Mouse (Mus musculus): Measurements from ENCODE around the gene Coro2a. TPM values are rescaled to one million over a fixed set of nuclear protein-coding genes. Genes with fewer than 3 reads are reported as not detected.
A peak's percentile ranks its signal among the peaks of the same experiment; 100 is the strongest.

The Coro2a gene
- 0.35 and 1.2 TPM in 2 replicates for total RNA-seq (2012; rRNA removed)
- polyA plus RNA-seq (2012; ENCODE audit: insufficient read depth in 1 of 2, insufficient read length in 2 of 2, low read depth in 1 of 2, low replicate concordance in 2 of 2, missing spikeins in 1 of 2) = 1 to 10 TPM in 1 of 2 experiments, not detected in 1; 6.8 TPM

DNA sequence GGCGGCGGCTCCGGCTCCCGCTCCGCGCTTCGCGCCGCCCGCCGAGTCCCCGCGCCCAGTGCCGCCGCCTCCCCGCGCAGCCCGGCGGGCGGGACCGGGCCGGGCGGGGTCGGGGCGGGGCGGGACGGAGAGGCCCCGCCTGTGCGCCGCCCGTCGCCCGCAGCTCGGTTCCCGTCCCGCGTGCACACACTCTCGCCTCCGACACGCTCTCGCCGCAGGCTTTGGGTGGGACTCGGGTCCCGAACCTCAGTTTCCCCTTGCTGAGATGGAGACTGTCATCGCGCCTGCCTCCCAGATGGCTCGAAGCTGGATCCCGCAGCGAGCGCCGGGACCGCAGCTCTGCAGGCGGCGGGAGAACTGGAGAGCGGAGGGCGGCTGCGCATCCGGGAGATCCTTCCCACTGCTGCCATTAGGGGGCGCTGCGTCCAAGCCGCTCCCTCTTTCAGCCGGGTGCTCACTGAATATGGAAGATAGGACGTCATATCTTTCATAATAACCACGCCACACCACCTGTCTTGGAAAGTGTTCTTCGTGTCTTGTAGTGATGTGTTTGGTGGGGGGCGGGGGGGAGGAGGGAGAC lies at the start of gene Coro2a:
Coro2a (minus strand) TSS at position 359 of the 580 bp plus-strand sequence.
- Histone ChIP-seq H3K79me2 (ENCODE audit: control insufficient read depth, insufficient read depth, low read length, poor library complexity) (no peaks in the 10 kb centered on the region; the same call in 1 of the 2 replicates), H3K36me3 (ENCODE audit: control insufficient read depth in 1 of 2, insufficient read depth in 2 of 2, low read length in 2 of 2) (no peaks in the 10 kb centered on the region), H3K27ac (ENCODE audit: control insufficient read depth, low read depth, low read length) (no peak within 1 kb of the TSS), H3K9ac (ENCODE audit: control insufficient read depth, low read depth, low read length, poor library complexity, severe bottlenecking) (peak within 1 kb of the TSS; percentile 77), H3K9me3 (replicated peaks; ENCODE audit: insufficient read depth, low read length) (no peaks in the 10 kb centered on the region), H3K27me3 (ENCODE audit: control insufficient read depth in 1 of 2, insufficient read depth in 2 of 2, low read length in 2 of 2) (peaks cover 7 to 8% of the 10 kb centered on the region in 2 experiments; a peak in 3 of 4 replicates), H3K4me3 (ENCODE audit: control insufficient read depth in 1 of 2, insufficient read depth in 1 of 2, low read depth in 2 of 2, low read length in 2 of 2) (peak within 1 kb of the TSS; percentile 69 to 89), H3K4me1 (ENCODE audit: control insufficient read depth in 1 of 2, insufficient read depth in 2 of 2, low read length in 2 of 2) (no peaks in the 10 kb centered on the region)
- peak; percentile 88 for DNase-seq (ENCODE audit: low read depth, low spot score)
- TF ChIP-seq CHD2 (IDR thresholded peaks at IDR 0.05; ENCODE audit: low read length) (no peak), USF2 (IDR thresholded peaks at IDR 0.05; ENCODE audit: borderline replicate concordance in 1 of 2, insufficient read depth in 1 of 2, low read depth in 1 of 2, low read length in 2 of 2) (no peak), ZNF384 (IDR thresholded peaks at IDR 0.05; ENCODE audit: low read depth, low read length) (no peak), BHLHE40 (IDR thresholded peaks at IDR 0.05; ENCODE audit: borderline replicate concordance, low read depth, low read length) (no peak), MAX (IDR thresholded peaks at IDR 0.05; ENCODE audit: low read length) (0 out of 2 replicates have a peak, but pooled peaks have one; percentile 30), ETS1 (IDR thresholded peaks at IDR 0.05; ENCODE audit: low read depth, low read length) (peak; percentile 42; the same call in 1 of the 2 replicates), MXI1 (IDR thresholded peaks at IDR 0.05; ENCODE audit: low read depth, low read length) (no peak), KAT2A (conservative IDR thresholded peaks at IDR 0.05; ENCODE audit: low read depth, low read length) (no peak), UBTF (IDR thresholded peaks at IDR 0.05; ENCODE audit: borderline replicate concordance, insufficient read depth, low read depth, low read length) (no peak), NELFE (IDR thresholded peaks at IDR 0.05; ENCODE audit: low read depth, low read length) (no peak), ELF1 (IDR thresholded peaks at IDR 0.05; ENCODE audit: low read depth, low read length) (peak; percentile 41; the same call in 1 of the 2 replicates), CHD1 (IDR thresholded peaks at IDR 0.05; ENCODE audit: low read depth, low read length) (no peak), NRF1 (IDR thresholded peaks at IDR 0.05; ENCODE audit: insufficient read depth, low read depth, low read length, poor library complexity, severe bottlenecking) (peak; percentile 70), HCFC1 (IDR thresholded peaks at IDR 0.05; ENCODE audit: low read depth, low read length) (peak; percentile 22; the same call in 1 of the 2 replicates), ZKSCAN1 (IDR thresholded peaks at IDR 0.05; ENCODE audit: low read depth, low read length) (no peak), RCOR1 (IDR thresholded peaks at IDR 0.05; ENCODE audit: low read depth, low read length) (no peak), MAFK (IDR thresholded peaks at IDR 0.05; ENCODE audit: borderline replicate concordance, low read depth, low read length) (no peak), SIN3A (IDR thresholded peaks at IDR 0.05; ENCODE audit: low read length) (peak; percentile 45; the same call in 1 of the 2 replicates), TBP (IDR thresholded peaks at IDR 0.05; ENCODE audit: low read depth, low read length) (no peak), ZMIZ1 (IDR thresholded peaks at IDR 0.05; ENCODE audit: low read depth, low read length) (no peak), GABPA (IDR thresholded peaks at IDR 0.05; ENCODE audit: low read depth, low read length) (no peak), MEF2A (IDR thresholded peaks at IDR 0.05; ENCODE audit: extremely low read depth, insufficient replicate concordance, low read depth, low read length, poor library complexity, severe bottlenecking) (no peak), MAZ (IDR thresholded peaks at IDR 0.05; ENCODE audit: low read depth, low read length) (peak; percentile 70; the same call in 1 of the 2 replicates), USF1 (IDR thresholded peaks at IDR 0.05; ENCODE audit: low read depth, low read length) (no peak), JUND (IDR thresholded peaks at IDR 0.05; ENCODE audit: low read depth, low read length) (no peak), POLR2AphosphoS2 (IDR thresholded peaks at IDR 0.05; ENCODE audit: low read length) (no peak), SMC3 (IDR thresholded peaks at IDR 0.05; ENCODE audit: low read depth, low read length) (peak; percentile 53), ZC3H11A (IDR thresholded peaks at IDR 0.05; ENCODE audit: low read depth, low read length) (no peak), POLR2AphosphoS5 (IDR thresholded peaks at IDR 0.05; ENCODE audit: borderline replicate concordance, low read depth, low read length) (no peak), MYB (IDR thresholded peaks at IDR 0.05; ENCODE audit: low read depth, low read length) (no peak), EP300 (IDR thresholded peaks at IDR 0.05; ENCODE audit: low read depth in 1 of 2, low read length in 2 of 2) (no peak), GATA1 (IDR thresholded peaks at IDR 0.05; ENCODE audit: low read depth, low read length) (no peak), MYC (IDR thresholded peaks at IDR 0.05; ENCODE audit: low read depth, low read length) (no peak), E2F4 (IDR thresholded peaks at IDR 0.05; ENCODE audit: borderline replicate concordance, low read depth, low read length) (peak; percentile 62; the same call in 1 of the 2 replicates), TAL1 (IDR thresholded peaks at IDR 0.05; ENCODE audit: low read length) (no peak), TCF12 (IDR thresholded peaks at IDR 0.05; ENCODE audit: low read depth, low read length) (0 out of 2 replicates have a peak, but pooled peaks have one; percentile 41)
